Mouse (Mus musculus) heart, embryonic 13.5 days (tissue): ENCODE data around the gene Cdc25a. TPM values are rescaled to one million over a fixed set of nuclear protein-coding genes. Genes with fewer than 3 reads are reported as not detected.

Source experiments
- ATAC-seq: fragments of 200-750 bp; cut with Nextera tagmentation; 2 replicates; pipeline ENCODE4 v1.8.0; 2017; ENCODE audit warnings: moderate TSS enrichment; ENCODE audit not compliant: insufficient number of reproducible peaks, low FRiP score, low TSS enrichment; ENCODE audit errors: extremely low read depth
- H3K27ac ChIP-seq: fragments of 300-500 bp; sonication (generic); replicated peaks from 2 replicates; pipeline ENCODE4 v1.5.1; 2015; ENCODE audit warnings: moderate library complexity, mild to moderate bottlenecking, inconsistent platforms
- H3K27me3 ChIP-seq: fragments of 300-500 bp; sonication (generic); replicated peaks from 2 replicates; pipeline ENCODE4 v1.6.1; 2015; ENCODE audit warnings: mild to moderate bottlenecking, inconsistent platforms
- H3K36me3 ChIP-seq: fragments of 300-500 bp; sonication (generic); 2 replicates; pipeline ENCODE4 v1.6.1; 2015; ENCODE audit warnings: mild to moderate bottlenecking, inconsistent platforms
- H3K4me1 ChIP-seq: fragments of 300-500 bp; sonication (generic); 2 replicates; pipeline ENCODE4 v1.6.1; 2015; ENCODE audit warnings: inconsistent platforms
- H3K4me2 ChIP-seq: fragments of 300-500 bp; sonication (generic); 2 replicates; pipeline ENCODE4 v1.6.1; 2015; ENCODE audit warnings: inconsistent platforms, mild to moderate bottlenecking, moderate library complexity
- H3K4me3 ChIP-seq: fragments of 300-500 bp; sonication (generic); 2 replicates; pipeline ENCODE4 v1.5.1; 2015; ENCODE audit warnings: moderate library complexity, mild to moderate bottlenecking, inconsistent platforms
- H3K9ac ChIP-seq: fragments of 300-500 bp; sonication (generic); 2 replicates; pipeline ENCODE4 v1.6.1; 2015; ENCODE audit warnings: inconsistent platforms, mild to moderate bottlenecking, moderate library complexity
- H3K9me3 ChIP-seq: fragments of 300-500 bp; sonication (generic); 2 replicates; pipeline ENCODE4 v1.6.1; 2016; ENCODE audit warnings: inconsistent platforms
- WGBS: fragments of 180-500 bp; shearing (Covaris S2); methylation state at CpG from one replicate; pipeline ENCODE4 v1.1.7; 2015; ENCODE audit warnings: mixed read lengths; 5-methylcytosine and 5-hydroxymethylcytosine counted together
- polyA plus RNA-seq: library from polyadenylated mRNA; unstranded; fragments of >200 nt; fragmentation: Nextera tagmentation; extraction: Ambion mirVana; gene quantifications from 2 replicates; pipeline ENCODE4 v1.2.1, GENCODE M21; 2015

Cdc25a gene
- polyA plus RNA-seq, 1 experiment from 2014 or later: 19.5 TPM

- H3K27me3 ChIP-seq: no peaks in the 10 kb centered on the region
- peaks cover 8% of the 10 kb centered on the region for H3K4me1 ChIP-seq
- WGBS: 39% methylated on average over 2 of the region's 2 CpGs
- no peak overlapping the region for H3K27ac ChIP-seq
- H3K9ac ChIP-seq: no peak overlapping the region
- ATAC-seq: no peak
- H3K36me3 ChIP-seq: no peaks in the 10 kb centered on the region
- H3K9me3 ChIP-seq: no peaks in the 10 kb centered on the region
- H3K4me3 ChIP-seq: no peak overlapping the region
- no peak overlapping the region for H3K4me2 ChIP-seq
Measured at GRCm38 (mm10) chr9:109866218-109866617, 9.2 kb upstream of the Cdc25a start.

- Histone ChIP-seq H3K4me3 (no peak overlapping the region), H3K27me3 (no peaks in the 10 kb centered on the region), H3K4me1 (peaks cover 3% of the 10 kb centered on the region), H3K36me3 (no peaks in the 10 kb centered on the region), H3K4me2 (no peak overlapping the region), H3K27ac (no peak overlapping the region), H3K9ac (no peak overlapping the region), H3K9me3 (no peaks in the 10 kb centered on the region)
- no peak for ATAC-seq
- WGBS: 33% methylated on average over 6 of the region's 6 CpGs
Measured at GRCm38 (mm10) chr9:109870983-109871572, 4.3 kb upstream of the Cdc25a start.

- WGBS: under 1% methylated on average over 76 of the region's 76 CpGs
- ATAC-seq: peak; percentile 70
Measured at GRCm38 (mm10) chr9:109875695-109876601, 569 bp downstream of the Cdc25a start.

GRCm38 (mm10) chr9:109876756-109877155 lies 1.4 kb downstream of the Cdc25a start:
- peaks cover 45% of the 10 kb centered on the region for H3K36me3 ChIP-seq
- H3K4me3 ChIP-seq: peak overlapping the region; percentile 99
- no peaks in the 10 kb centered on the region for H3K27me3 ChIP-seq
- H3K27ac ChIP-seq: peak overlapping the region; percentile 94
- ATAC-seq: no peak
- peaks cover 20% of the 10 kb centered on the region for H3K4me1 ChIP-seq
- no peaks in the 10 kb centered on the region for H3K9me3 ChIP-seq
- H3K4me2 ChIP-seq: peak overlapping the region; percentile 82
- H3K9ac ChIP-seq: peak overlapping the region; percentile 99
- 3% methylated on average over 3 of the region's 3 CpGs for whole genome bisulfite sequencing

More at GRCm38 (mm10) chr9:109875695-109876601, 569 bp downstream of the Cdc25a start:
- peak overlapping the region; percentile 82 for H3K4me2 ChIP-seq
- peaks cover 20% of the 10 kb centered on the region for H3K4me1 ChIP-seq
- H3K36me3 ChIP-seq: peaks cover 37% of the 10 kb centered on the region
- peak overlapping the region; percentile 99 for H3K9ac ChIP-seq
- peak overlapping the region; percentile 94 for H3K27ac ChIP-seq
- H3K4me3 ChIP-seq: peak overlapping the region; percentile 99
- H3K9me3 ChIP-seq: no peaks in the 10 kb centered on the region
- H3K27me3 ChIP-seq: no peaks in the 10 kb centered on the region

GRCm38 (mm10) chr9:109877666-109878065 lies 2.3 kb downstream of the Cdc25a start:
- peaks cover 20% of the 10 kb centered on the region for H3K4me1 ChIP-seq
- 81% methylated on average over 5 of the region's 5 CpGs for WGBS
- H3K9ac ChIP-seq: no peak overlapping the region
- H3K27ac ChIP-seq: no peak overlapping the region
- H3K4me2 ChIP-seq: peak overlapping the region; percentile 82
- H3K9me3 ChIP-seq: no peaks in the 10 kb centered on the region
- peak overlapping the region; percentile 99 for H3K4me3 ChIP-seq
- no peaks in the 10 kb centered on the region for H3K27me3 ChIP-seq
- ATAC-seq: no peak
- peaks cover 54% of the 10 kb centered on the region for H3K36me3 ChIP-seq

- Histone ChIP-seq H3K27me3 (no peaks in the 10 kb centered on the region), H3K4me3 (no peak overlapping the region), H3K27ac (no peak overlapping the region), H3K9me3 (no peaks in the 10 kb centered on the region), H3K4me1 (peaks cover 20% of the 10 kb centered on the region), H3K4me2 (no peak overlapping the region), H3K36me3 (peaks cover 71% of the 10 kb centered on the region), H3K9ac (no peak overlapping the region)
- no peak for ATAC-seq
- WGBS: 87% methylated on average over 1 of the region's 1 CpGs
Measured at GRCm38 (mm10) chr9:109879305-109879704, 3.9 kb downstream of the Cdc25a start.

- ATAC-seq: no peak
- 70% methylated on average over 4 of the region's 4 CpGs for WGBS
- no peaks in the 10 kb centered on the region for H3K9me3 ChIP-seq
- no peak overlapping the region for H3K27ac ChIP-seq
- H3K36me3 ChIP-seq: peaks cover 99% of the 10 kb centered on the region
- H3K4me1 ChIP-seq: peaks cover 10% of the 10 kb centered on the region; the same call in 1 of the 2 replicates
- H3K4me2 ChIP-seq: no peak overlapping the region
- H3K4me3 ChIP-seq: no peak overlapping the region
- no peaks in the 10 kb centered on the region for H3K27me3 ChIP-seq
- H3K9ac ChIP-seq: no peak overlapping the region
Measured at GRCm38 (mm10) chr9:109886259-109886658, 10.9 kb downstream of the Cdc25a start.

GRCm38 (mm10) chr9:109887321-109887720 lies 11.9 kb downstream of the Cdc25a start:
- no peak overlapping the region for H3K9ac ChIP-seq
- no peak overlapping the region for H3K4me2 ChIP-seq
- H3K27ac ChIP-seq: no peak overlapping the region
- ATAC-seq: no peak
- H3K4me3 ChIP-seq: no peak overlapping the region
- H3K27me3 ChIP-seq: no peaks in the 10 kb centered on the region
- 87% methylated on average over 5 of the region's 5 CpGs for WGBS
- peaks cover 10% of the 10 kb centered on the region; the same call in 1 of the 2 replicates for H3K4me1 ChIP-seq
- peaks cover 99% of the 10 kb centered on the region for H3K36me3 ChIP-seq
- H3K9me3 ChIP-seq: no peaks in the 10 kb centered on the region

- Histone ChIP-seq H3K27ac (no peak overlapping the region), H3K36me3 (peaks cover 86% of the 10 kb centered on the region), H3K9ac (no peak overlapping the region), H3K4me2 (no peak overlapping the region), H3K4me1 (peaks cover 16% of the 10 kb centered on the region), H3K4me3 (no peak overlapping the region), H3K27me3 (no peaks in the 10 kb centered on the region), H3K9me3 (no peaks in the 10 kb centered on the region)
- ATAC-seq: no peak
- 81% methylated on average over 8 of the region's 8 CpGs for WGBS
Measured at GRCm38 (mm10) chr9:109891501-109891900, 16.1 kb downstream of the Cdc25a start.

- H3K4me3 ChIP-seq: no peak overlapping the region
- H3K4me2 ChIP-seq: no peak overlapping the region
- no peaks in the 10 kb centered on the region for H3K27me3 ChIP-seq
- peaks cover 18% of the 10 kb centered on the region for H3K4me1 ChIP-seq
- H3K36me3 ChIP-seq: peaks cover 78% of the 10 kb centered on the region
- ATAC-seq: no peak
- 60% methylated on average over 5 of the region's 5 CpGs for WGBS
- H3K9me3 ChIP-seq: no peaks in the 10 kb centered on the region
- H3K27ac ChIP-seq: no peak overlapping the region
- no peak overlapping the region for H3K9ac ChIP-seq
Measured at GRCm38 (mm10) chr9:109892651-109893250, 17.4 kb downstream of the Cdc25a start.

GRCm38 (mm10) chr9:109894413-109895090 lies 19.2 kb downstream of the Cdc25a start:
- 29% methylated on average over 6 of the region's 6 CpGs for WGBS
- Histone ChIP-seq H3K36me3 (peaks cover 60% of the 10 kb centered on the region), H3K27ac (peak overlapping the region; percentile 67), H3K4me1 (peaks cover 25% of the 10 kb centered on the region), H3K27me3 (no peaks in the 10 kb centered on the region), H3K4me2 (no peak overlapping the region), H3K4me3 (no peak overlapping the region), H3K9ac (peak overlapping the region; percentile 65), H3K9me3 (no peaks in the 10 kb centered on the region)
- no peak for ATAC-seq
